Mouse (Mus musculus): ENCODE data around the gene Prkacb. TPM values are rescaled to one million over a fixed set of nuclear protein-coding genes. Genes with fewer than 3 reads are reported as not detected.

Gene Prkacb
- polyA plus RNA-seq, 2 experiments, result 45.4 to 66.3 TPM

DNA sequence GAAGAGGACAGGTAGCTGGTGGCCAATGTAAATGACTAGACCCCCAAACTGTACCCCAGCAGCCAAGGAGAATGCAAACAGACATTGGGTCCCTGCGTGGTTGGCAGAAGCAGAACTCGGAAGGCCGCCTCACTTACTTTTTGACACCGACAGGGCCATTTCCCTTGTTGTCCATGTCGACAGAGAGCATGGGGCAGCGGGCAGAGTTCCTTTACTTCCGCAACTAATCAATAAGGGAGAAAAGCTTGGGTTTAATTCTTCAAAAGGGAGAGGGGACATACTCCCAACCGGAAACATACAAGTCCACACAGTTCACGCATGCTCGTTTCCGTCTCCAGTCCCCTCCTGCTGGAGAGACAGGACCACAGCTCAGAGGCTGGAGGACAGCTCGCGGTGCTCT, 132.2 kb downstream of the Prkacb start:
- Histone ChIP-seq H3K27me3 (ENCODE audit: control insufficient read depth, insufficient read depth, low read length) (no peaks in the 10 kb centered on the region), H3K9me3 (ENCODE audit: control insufficient read depth, low read length) (no peaks in the 10 kb centered on the region), H3K27ac (replicated peaks; ENCODE audit: low read depth, low read length) (no peak overlapping the region), H3K4me3 (replicated peaks; ENCODE audit: low read length) (no peak overlapping the region), H3K4me1 (ENCODE audit: control insufficient read depth, insufficient read depth, low read length) (peaks cover 14% of the 10 kb centered on the region), H3K9ac (ENCODE audit: low read depth, low read length, severe bottlenecking) (no peak overlapping the region), H3K36me3 (ENCODE audit: control insufficient read depth, insufficient read depth, low read length) (no peaks in the 10 kb centered on the region), H3K4me2 (replicated peaks; ENCODE audit: low read depth, low read length, severe bottlenecking) (no peak overlapping the region)
- ATAC-seq (ENCODE audit: low FRiP score, low read depth) (no peak), DNase-seq (ENCODE audit: low spot score) (no peak)
- WGBS, result 90% methylated on average over 13 of the region's 13 CpGs
- TF ChIP-seq POLR2A (IDR thresholded peaks at IDR 0.05; ENCODE audit: borderline replicate concordance, extremely low read depth, insufficient read depth, insufficient read length), result no peak

DNA sequence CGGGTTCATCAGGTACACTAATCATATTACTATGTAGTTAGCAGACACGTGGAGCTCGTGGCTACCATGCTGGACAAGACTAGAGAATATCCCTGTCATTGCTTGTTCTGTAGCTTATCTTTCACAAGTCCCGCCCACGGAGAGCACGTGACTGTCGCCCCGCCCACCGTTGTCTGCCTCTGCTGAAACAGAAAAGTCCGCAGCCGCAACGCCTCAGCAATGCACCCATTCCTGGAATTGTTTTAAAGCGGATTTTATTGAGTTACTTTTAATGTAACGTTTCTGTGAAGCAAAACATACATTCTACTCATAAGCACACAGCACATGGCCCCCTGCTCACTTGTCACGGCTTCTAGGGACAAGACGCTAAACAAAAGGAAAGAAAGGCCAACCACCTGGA, 133.1 kb downstream of the Prkacb start:
- DNase-seq (ENCODE audit: low spot score) (no peak), ATAC-seq (ENCODE audit: low FRiP score, low read depth) (no peak)
- Histone ChIP-seq H3K27me3 (ENCODE audit: control insufficient read depth, insufficient read depth, low read length) (no peaks in the 10 kb centered on the region), H3K4me1 (ENCODE audit: control insufficient read depth, insufficient read depth, low read length) (peaks cover 11% of the 10 kb centered on the region), H3K9ac (ENCODE audit: low read depth, low read length, severe bottlenecking) (no peak overlapping the region), H3K27ac (replicated peaks; ENCODE audit: low read depth, low read length) (no peak overlapping the region), H3K36me3 (ENCODE audit: control insufficient read depth, insufficient read depth, low read length) (no peaks in the 10 kb centered on the region), H3K9me3 (ENCODE audit: control insufficient read depth, low read length) (no peaks in the 10 kb centered on the region), H3K4me2 (replicated peaks; ENCODE audit: low read depth, low read length, severe bottlenecking) (no peak overlapping the region), H3K4me3 (replicated peaks; ENCODE audit: low read length) (no peak overlapping the region)
- TF ChIP-seq POLR2A (IDR thresholded peaks at IDR 0.05; ENCODE audit: borderline replicate concordance, extremely low read depth, insufficient read depth, insufficient read length), result no peak
- WGBS, result 91% methylated on average over 16 of the region's 16 CpGs

Other genes with a start within 250 kb of the Prkacb start
- gene Uox, start 242.6 kb downstream of the Prkacb start, polyA plus RNA-seq (2012; rRNA removed), result 0.19 and 0.33 TPM in 2 replicates
- gene Uox, start 242.6 kb downstream of the Prkacb start, polyA plus RNA-seq (2014; fragmentation: Nextera tagmentation; extraction: Ambion mirVana), result 0.66 and 0.70 TPM in 2 replicates
- 0.05 TPM in 1 of 2 replicates, not detected in the other for gene Dnase2b, start 197.4 kb downstream of the Prkacb start, polyA plus RNA-seq (2012; rRNA removed)
- gene Dnase2b, start 197.4 kb downstream of the Prkacb start, polyA plus RNA-seq (2014; fragmentation: Nextera tagmentation; extraction: Ambion mirVana), result 0.10 TPM in 1 of 2 replicates, not detected in the other
- 0.09 TPM in 1 of 2 replicates, not detected in the other for gene 4930503B20Rik, start 161.7 kb downstream of the Prkacb start, polyA plus RNA-seq (2012; rRNA removed)
- gene 4930503B20Rik, start 161.7 kb downstream of the Prkacb start, polyA plus RNA-seq (2014; fragmentation: Nextera tagmentation; extraction: Ambion mirVana), result not detected in 2 replicates
- gene Samd13, start 127.4 kb downstream of the Prkacb start, polyA plus RNA-seq (2012; rRNA removed), result 0.55 and 0.72 TPM in 2 replicates
- 0.83 and 1.4 TPM in 2 replicates for gene Samd13, start 127.4 kb downstream of the Prkacb start, polyA plus RNA-seq (2014; fragmentation: Nextera tagmentation; extraction: Ambion mirVana)
- gene Ttll7, start 39.4 kb upstream of the Prkacb start, polyA plus RNA-seq (2012; rRNA removed), result 1.4 and 2.0 TPM in 2 replicates
- 1.7 and 1.9 TPM in 2 replicates for gene Ttll7, start 39.4 kb upstream of the Prkacb start, polyA plus RNA-seq (2014; fragmentation: Nextera tagmentation; extraction: Ambion mirVana)